Mouse (Mus musculus): Measurements from ENCODE around the gene Ttc28.
A peak's percentile ranks its signal among the peaks of the same experiment; 100 is the strongest.
"Not testable (repeated sequence)": the region's sequence is repeated elsewhere in the genome, so short reads cannot be mapped to it uniquely, and the experiment has no call there.

Ttc28 gene

DNA sequence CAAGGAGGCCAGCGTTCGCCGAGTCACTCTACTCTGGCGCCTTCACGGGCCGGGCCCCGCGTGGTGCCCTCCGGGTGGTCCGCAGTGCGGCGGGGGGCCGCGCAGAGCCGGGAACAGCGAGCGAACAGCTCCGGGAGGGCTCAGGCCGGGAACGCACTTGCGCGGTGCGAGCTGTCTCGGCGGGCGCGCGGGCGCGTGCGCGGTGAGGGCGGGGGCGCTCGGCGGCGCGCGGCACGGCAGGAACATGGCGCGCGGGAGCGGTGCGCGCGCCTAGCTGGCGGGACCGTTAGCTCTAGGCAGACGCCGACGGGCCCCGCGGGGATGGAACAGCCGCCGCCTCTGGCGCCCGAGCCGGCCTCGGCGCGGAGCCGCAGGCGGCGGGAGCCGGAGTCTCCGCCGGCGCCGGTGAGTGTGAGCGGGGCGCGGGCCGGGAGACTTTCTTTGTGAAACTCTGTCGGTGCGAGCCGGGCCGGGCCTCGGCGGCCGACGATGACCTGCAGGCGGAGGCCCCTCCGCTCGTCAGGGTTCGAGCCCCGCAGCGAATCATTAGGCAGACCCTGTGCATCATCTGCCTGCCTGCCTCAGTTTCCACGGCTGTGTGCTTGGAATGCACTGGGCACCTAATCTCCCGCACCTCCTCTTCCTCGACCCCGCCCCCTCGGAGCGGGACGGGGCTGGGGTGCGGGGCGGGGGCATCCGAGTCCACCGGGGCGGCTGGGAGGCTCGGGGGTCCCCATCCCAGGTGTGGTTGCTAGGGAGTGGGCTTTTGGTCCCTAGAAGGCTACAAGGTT lies at the start of gene Ttc28:
Gene Ttc28, plus strand, starts transcription at position 220 of the 791 bp plus-strand sequence.
- DNase-seq (ENCODE audit: low spot score in 2 of 2) = peak; percentile 86 to 87

DNA sequence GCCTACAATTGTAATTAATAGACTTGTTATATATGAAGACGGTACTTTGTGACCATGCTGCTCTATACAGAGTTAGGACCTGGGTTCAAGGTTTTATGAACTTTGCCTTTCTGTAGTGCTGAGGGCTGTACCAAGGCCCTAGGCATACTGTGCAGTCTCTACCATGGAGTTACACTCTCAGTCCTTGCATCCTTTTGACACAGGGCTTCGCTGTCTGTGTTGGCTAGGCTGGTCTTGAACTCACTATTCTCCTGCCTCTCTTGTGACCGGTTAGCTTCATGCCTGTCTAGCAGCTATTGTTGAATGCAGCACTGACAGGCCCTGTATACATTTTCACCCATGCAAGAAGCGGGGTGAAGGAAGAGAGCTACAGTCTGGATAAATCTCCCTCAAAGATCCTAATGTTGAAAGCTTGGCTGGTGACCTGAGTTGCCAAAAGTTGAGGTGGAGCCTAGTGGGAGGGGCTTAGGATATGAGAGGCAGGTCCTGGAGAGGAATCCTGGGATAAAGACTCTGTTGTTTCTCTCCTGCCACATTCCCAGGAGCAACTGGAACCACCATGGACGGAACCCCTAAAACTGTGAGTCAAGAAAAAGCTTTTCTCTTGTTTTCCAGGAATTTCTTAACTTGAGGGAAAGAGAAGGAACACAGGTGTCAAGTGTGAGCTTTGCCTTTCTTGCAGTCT lies 48.4 kb upstream of the Ttc28 start:
- DNase-seq (ENCODE audit: low spot score in 2 of 2) = no peak

DNA sequence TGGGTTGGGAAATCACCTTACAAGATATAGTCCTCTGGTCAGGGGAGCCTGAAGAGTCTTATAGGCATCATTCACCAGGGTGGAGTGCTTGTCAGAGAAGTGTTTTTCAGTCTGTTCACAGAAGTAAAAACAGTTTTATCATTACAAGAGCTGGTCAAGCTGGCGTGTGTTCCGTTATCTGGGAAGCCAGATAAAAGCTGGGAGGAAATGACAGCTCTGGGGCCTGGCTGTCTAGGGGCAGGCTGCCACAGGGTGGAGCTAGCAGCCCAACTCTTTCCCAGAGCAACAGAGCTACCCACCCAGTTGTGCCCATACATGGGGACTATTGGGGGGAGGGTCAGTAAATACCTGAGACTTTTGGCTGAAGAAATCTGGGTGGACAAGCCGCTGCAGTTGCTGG lies 43.6 kb upstream of the Ttc28 start:
- DNase-seq (ENCODE audit: low spot score in 2 of 2) = peak; percentile 33 to 38

DNA sequence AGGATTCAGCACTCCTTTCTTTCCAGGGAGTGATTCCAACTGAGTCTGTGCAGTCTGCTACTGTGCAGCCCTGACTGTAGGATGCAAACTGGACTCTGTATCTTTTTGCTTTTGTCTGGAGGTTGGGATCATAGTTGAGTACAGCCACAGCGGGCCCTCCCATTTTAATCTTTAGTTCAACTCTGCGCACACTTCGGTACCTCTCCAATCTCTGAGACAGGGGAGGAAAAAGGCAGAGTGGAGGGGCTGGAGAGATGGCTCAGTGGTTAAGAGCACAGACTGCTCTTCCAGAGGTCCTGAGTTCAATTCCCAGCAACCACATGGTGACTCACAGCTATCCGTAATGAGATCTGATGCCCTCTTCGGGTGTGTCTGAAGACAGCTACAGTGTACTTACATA lies 41.6 kb upstream of the Ttc28 start:
- not testable (repeated sequence) for DNase-seq (ENCODE audit: low spot score in 2 of 2)

DNA sequence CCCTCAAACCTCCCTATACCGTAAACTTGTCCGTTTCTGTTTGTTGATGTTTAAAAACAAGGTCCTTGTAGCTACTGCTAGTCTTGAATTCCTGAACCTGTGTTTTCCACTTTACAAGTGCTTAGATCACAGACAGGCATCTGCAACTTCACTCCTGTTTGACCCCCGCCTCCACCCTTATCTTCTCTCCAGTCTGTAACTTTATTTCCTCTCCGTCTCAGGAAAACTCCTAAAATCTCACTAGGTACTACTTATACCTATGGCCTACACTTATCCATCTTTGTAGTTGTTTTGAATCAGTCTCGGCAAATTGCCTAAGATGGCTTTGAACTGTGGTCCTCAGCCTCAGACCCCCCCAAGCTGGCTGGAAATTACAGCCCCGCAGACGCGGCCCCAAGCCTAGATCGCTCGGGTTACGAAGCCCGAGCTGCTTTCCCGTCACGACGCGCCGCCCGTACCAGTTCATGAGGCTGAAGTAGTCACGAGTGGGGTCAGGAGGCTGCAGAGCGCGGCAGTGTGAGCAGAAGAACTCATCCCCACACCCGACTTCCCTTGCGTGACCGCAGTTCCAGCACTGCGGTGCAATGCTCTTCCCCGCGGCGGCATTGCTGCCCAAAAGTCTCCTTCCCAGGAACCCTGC lies 40.4 kb upstream of the Ttc28 start:
- no peak for DNase-seq (ENCODE audit: low spot score in 2 of 2)

DNA sequence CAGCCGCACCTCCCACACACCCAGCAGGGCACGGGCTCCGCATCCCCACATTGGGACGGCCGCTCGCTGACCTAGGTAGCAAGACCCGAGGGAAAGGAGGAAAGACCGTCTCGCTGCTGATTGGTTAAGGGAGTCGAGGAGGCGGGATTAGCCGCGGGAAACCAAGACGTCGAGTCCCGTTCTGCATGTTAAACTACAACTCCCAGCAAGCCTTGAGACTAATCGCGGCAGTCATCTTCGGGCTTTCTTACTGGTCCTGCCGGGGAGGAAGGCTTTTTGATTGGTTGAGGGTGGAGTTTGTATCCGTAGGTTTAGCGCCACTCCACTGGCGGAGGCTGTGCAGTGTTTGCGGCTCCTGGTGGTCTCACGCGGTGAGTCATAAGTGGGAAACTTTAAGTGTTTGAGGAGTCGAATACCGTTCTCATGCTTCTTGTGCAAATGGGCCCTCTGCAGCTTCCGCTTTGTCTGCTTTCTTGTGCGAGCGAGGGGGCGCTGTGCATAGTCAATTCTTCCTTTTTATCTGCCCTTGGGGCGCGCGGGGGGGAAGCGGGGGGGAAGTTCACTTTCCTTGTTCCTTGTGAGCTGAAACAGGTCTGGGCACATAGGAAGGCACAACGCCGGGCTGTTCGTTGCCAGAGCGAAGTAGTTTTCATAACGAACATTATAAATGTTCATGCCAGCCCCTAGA lies 39.8 kb upstream of the Ttc28 start, which contains the start of the genes Hscb and Chek2:
Gene Hscb, minus strand, starts transcription at position 100 of the 688 bp plus-strand sequence.
Gene Chek2, plus strand, starts transcription at position 302 of the 688 bp plus-strand sequence.
- peak; percentile 98 to 99 for DNase-seq (ENCODE audit: low spot score in 2 of 2)

DNA sequence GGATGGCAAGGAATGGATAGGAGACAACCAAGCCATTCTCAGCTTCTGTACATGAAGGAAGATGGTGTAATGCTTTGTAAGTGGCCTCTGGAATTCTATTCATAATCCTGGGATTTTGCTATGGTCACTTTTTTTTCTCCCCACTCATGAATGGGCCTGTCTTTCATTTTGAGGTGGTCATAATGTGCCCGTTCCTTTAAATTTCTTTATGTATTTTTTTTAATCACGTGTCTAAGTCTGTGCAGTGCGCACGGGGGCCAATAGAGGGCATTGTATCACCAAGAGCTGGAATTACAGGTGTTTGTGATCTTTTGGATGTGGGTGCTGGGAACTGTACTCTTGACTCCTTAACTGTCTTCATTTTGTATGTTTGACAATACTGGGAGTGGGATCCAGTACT lies 39.1 kb upstream of the Ttc28 start:
- DNase-seq (ENCODE audit: low spot score in 2 of 2) = peak in 1 of 2 experiments; percentile 41

DNA sequence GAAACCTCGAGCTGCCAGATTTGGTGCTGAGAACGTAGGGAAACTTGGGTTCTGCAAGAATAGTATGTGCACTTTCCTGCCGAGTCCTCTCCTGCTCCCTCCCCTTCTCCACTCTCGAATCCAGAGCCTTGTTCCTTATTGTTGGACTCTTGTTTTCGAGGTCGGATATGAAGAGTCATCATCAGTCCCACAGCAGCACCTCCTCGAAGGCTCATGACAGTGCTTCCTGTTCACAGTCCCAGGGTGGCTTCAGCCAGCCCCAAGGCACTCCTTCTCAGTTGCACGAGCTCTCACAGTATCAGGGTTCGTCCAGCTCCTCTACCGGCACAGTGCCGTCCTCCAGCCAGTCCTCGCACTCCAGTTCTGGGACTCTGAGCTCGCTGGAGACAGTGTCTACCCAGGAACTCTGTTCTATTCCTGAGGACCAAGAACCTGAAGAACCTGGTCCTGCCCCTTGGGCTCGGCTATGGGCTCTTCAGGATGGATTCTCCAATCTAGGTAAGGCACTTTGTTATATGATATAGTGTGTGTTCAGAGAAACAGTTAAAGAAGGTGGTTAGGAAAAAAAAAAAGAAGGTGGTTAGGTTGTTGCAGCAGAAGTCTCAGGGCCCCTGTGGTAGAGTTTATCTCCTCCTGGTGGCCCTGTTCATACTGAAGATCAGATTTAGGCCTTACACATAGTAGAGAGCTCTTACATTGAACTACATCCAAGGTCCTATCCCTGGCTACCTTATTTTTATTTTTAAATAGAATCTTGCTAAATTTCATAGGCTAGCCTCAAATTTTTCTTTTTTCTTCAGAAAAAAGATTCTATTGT lies 38.3 kb upstream of the Ttc28 start:
- no peak for DNase-seq (ENCODE audit: low spot score in 2 of 2)

DNA sequence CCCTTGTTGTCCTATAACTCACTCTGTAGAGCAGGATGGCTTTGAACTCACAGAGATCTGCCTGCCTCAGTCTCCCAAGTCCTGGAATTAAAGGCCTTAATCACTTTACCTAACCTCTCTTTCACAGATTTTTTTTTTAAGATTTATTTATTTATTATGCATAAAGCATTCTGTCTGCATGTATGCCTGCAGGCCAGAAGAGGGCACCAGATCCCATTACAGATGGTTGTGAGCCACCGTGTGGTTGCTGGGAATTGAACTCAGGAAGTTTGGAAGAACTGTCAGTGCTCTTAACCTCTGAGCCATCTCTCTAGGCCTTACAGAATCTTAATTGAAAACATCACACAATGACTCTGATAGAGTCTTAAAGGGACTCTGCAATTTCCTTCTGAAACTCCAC lies 26.6 kb upstream of the Ttc28 start:
- DNase-seq (ENCODE audit: low spot score in 2 of 2) = no peak

DNA sequence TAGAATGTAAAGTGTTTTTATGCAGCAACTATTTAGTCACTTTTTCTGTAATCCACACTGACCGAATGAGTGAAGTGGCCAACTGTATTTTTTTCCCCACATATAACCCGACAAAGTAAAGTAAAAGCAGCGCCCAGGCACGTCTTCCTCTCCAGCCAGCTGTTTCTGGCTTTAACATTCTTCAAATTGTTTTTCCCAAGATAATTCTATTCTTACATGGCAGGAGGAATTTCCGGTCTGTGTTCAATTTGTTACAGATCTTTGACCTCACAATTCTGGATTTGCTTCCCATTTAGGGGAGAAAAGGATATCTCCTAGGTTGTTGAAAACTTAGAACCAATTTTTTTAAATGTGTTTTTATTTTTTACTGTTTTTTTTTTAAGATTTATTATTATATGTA lies 22.5 kb upstream of the Ttc28 start:
- no peak for DNase-seq (ENCODE audit: low spot score in 2 of 2)

DNA sequence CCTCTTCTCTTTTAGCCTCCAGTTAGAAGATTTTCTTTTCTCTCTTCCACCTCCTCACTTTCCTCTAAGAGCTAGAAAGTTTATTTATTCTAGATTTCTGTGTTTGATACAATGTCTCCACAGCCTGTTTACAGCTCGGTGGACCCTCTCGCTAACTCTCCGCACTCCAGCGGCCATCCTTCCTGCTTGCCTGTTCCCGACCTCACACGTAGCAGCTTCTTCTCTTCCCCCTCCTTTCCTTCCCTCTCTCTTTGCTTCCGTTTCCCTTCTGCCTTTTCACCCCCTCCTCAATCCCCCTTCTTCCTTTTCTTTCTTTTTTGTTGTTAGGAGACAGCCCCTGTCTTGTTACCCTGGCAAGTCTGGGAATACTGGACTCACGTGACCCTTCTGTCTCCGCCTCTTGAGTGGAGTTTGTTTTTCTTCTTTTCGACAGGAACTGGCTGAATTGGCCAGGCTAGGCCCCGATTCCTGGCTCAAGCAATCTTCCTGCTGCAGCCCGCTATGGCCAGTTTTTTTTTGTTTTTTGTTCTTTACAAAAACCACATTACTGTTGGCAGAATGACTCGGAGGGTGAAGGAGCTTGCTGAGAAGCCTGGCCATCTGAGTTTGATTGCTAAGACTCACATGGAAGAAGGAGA lies 20.5 kb upstream of the Ttc28 start:
- DNase-seq (ENCODE audit: low spot score in 2 of 2) = peak in 1 of 2 experiments; percentile 23

DNA sequence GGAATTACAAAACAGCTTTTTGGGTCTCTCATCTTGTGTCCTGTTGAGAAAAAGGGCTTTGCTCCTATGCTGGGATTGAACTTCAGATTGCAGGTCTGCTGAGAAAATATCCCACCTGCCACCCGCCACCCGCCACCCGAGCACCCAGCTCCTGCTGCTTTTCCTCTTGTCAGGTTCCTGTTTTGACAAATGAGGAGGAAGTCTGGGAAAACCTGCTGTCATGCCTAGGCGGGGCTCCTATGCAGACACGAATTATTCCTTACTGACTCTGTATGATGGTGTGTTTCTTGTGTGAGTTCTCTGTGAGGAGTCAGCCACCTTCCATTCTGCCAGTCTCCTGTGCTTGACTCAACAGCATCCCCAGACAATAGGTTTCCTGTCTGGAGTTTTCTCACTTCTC lies 19.2 kb upstream of the Ttc28 start:
- no peak for DNase-seq (ENCODE audit: low spot score in 2 of 2)

DNA sequence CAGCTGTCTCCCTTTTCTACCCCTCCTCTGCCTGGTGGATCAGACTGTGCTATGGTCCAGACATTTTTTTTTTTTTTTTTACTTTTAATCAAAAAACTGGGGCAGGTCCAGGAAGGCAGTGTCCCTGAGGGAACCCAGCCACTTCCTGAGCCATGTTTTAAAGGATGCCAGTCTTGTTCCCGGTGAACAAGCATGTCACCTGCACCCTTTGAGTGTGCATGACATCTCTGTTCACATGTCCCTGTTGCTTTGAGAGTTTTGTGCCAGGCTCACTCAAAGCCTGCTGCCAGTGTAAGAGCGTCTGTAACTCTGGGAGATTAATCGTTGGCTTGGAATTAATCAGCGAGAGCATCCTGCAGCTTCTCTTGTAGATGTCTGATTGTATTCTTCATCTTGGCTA lies 11.1 kb upstream of the Ttc28 start:
- no peak for DNase-seq (ENCODE audit: low spot score in 2 of 2)

DNA sequence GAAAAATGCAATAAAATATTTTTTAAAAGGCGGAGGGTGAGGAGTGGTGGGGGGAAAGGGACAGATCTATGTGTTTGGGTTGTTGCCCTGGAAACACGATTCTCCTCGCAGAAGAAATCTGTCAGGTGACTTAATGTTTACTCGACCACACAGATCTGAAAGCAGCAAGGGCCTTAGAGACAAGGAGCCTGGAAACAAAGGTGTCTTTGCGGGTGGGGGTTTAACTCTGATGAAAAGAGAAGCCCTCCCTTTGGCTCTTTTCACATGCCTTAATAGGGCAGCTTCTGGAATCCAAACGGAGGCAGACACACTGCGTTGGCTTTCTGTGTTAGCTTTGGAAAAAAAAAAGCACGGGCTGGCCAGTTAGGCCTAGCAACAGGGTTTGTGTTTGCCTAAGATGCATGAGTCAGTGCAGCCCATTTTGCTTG lies 10.3 kb upstream of the Ttc28 start:
- no peak for DNase-seq (ENCODE audit: low spot score in 2 of 2)

DNA sequence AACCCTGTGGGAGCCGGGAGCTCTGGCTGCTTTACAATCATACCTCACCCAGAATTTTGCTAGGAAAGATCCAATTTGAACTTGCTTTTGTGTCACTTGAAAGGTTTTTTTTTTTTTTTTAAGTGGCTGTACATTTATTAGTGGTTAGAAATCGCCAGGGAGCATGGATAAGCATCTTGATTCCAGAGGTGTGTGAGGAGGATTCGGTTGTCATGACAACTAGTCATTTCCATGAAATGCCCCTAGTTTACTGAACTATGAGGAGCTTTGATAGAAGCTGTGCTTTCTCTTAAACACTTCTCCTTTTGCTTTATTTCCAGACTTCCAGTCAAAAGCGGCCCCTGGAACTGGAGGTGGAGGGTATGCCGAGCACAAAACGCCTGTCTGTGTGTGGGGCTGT lies 6.4 kb upstream of the Ttc28 start:
- DNase-seq (ENCODE audit: low spot score in 2 of 2) = no peak

DNA sequence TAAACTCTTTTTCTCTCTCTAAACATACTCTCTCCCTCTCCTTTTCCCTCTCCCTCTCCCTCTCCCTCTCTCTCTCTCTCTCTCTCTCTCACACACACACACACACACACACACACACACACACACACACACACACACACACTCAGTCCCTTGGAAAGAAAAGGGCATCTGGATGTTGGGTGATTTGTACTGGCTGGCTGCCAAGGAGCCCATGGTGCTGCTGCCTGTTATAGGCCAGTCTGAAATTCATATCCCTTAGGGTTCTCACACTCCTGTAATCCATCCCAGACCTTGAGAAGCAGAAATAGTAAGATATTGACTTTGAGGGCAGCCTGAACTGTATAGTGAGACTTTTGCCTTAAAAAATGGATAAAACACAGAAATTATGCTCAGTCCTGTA lies 4.9 kb upstream of the Ttc28 start:
- DNase-seq (ENCODE audit: low spot score in 2 of 2) = no peak

DNA sequence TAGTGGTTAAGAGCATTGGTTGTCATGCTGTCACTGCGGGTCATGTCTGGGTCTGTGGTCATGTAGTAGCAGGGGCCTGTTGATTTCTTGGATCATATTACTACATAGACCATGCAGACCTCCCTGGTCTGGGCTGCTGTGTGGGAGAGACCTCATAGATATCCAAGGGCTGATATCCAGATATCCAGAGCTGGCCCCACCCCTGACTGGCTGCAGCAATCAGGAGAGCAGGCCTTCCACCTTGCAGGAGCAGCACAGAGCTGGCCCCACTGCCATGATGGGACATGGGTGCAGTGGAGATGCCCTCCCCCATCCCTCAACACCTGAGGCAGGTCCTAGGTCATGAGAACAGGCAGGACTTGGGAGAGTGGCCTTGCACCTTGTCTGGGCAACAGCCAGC lies 4.3 kb upstream of the Ttc28 start:
- DNase-seq (ENCODE audit: low spot score in 2 of 2) = no peak

DNA sequence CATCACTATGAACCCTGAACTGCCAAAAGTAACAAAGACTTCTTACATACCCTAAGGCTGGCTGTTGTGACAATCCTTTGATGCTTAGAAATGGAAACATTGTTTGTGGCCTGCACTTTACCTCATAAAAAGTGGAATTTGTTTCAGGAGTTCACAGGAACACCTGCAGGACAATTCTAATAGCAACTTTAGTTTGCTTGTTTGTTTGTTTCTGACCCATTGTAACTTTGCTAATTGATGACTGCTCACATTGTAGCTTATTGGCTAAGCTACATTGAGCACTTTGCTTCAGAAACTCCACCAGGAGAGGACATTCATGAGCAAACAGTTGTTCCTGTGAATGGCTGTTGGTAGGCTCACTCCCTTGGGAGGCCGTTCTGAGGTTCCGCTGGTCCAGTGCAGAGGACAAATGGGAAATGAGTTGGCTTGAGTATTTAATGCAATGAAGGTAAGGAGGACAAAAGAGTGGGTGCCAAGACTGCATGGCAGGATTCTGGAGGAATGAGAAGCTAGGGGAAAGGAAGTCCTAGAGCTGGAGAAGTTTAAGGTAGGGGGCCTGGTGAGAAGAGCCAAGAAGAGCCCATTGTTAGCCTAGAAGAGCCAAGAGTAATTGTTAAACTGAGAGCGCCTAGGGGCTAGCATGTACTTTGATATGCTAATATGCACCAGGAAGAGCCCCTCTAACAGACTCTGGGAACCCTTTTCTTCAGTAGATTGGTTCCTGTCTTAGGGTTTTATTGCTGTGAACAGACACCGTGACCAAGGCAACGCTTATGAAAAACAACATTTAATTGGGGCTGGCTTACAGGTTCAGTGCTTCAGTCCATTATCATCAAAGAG lies 1.7 kb upstream of the Ttc28 start:
- no peak for DNase-seq (ENCODE audit: low spot score in 2 of 2)

DNA sequence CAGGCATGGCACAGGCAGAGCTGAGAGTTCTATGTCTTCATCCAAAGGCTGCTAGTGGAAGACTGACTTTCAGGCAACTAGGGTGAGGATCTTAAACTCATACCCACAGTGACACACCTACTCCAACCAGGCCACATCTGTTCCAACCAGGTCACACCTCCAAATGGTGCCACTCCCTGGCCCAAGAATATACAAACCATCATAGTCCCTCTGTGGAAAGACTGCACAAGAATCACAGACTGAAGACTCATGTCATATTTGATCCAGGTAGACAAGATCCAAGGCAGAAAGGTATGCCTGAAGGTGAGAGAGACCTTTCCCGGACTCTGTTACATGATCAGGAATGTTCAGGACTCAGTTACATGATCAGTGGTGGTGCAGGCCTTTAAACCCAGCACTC lies 1.1 kb upstream of the Ttc28 start:
- not testable (repeated sequence) for DNase-seq (ENCODE audit: low spot score in 2 of 2)

DNA sequence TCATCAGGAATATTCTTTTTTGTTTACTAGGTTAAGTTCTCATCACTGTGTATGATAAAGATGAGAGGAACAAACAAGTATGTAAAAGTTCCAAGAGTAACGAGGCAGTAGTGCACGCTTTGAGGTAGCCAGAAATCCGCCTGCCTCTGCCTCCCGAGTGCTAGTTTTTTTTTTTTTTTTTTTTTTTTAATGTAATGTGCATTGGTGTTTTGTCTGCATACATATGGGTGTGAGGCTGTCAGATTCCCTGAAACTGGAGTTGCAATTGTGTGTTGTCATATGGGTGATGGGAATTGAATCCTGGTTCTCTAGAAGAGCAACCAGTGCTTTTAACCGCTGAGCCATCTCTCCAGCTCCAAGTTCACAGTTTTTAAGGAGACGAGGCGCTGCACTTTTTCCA lies 561 bp upstream of the Ttc28 start:
- no peak for DNase-seq (ENCODE audit: low spot score in 2 of 2)

Data from frontal cortex, postnatal 36 days (tissue).